Mouse (Mus musculus) limb, embryonic 14.5 days (tissue): ENCODE measurements around the gene a. TPM values are rescaled to one million over a fixed set of nuclear protein-coding genes. Genes with fewer than 3 reads are reported as not detected.

Experiments
- ATAC-seq: fragments of 200-750 bp; cut with Nextera tagmentation; 2 replicates; pipeline ENCODE4 v1.8.0; 2017; ENCODE audit warnings: low read depth, moderate number of reproducible peaks, moderate TSS enrichment; ENCODE audit not compliant: low FRiP score
- DNase-seq: peaks from one replicate; pipeline ENCODE4 v3.0.0-alpha.2; 2015; ENCODE audit warnings: low spot score
- H3K27ac ChIP-seq: fragments of 300-500 bp; sonication (generic); replicated peaks from 2 replicates; pipeline ENCODE4 v1.5.1; 2014; ENCODE audit warnings: low read depth, mild to moderate bottlenecking, low read length, moderate library complexity, mixed read lengths
- H3K27me3 ChIP-seq: fragments of 300-500 bp; sonication (generic); 2 replicates; pipeline ENCODE4 v1.6.1; 2014; ENCODE audit warnings: low read length, mixed read lengths; ENCODE audit not compliant: control insufficient read depth, insufficient read depth
- H3K36me3 ChIP-seq: fragments of 300-500 bp; sonication (generic); 2 replicates; pipeline ENCODE4 v1.6.1; 2014; ENCODE audit warnings: mild to moderate bottlenecking, low read length, moderate library complexity, mixed read lengths; ENCODE audit not compliant: control insufficient read depth, insufficient read depth
- H3K4me1 ChIP-seq: fragments of 300-500 bp; sonication (generic); 2 replicates; pipeline ENCODE4 v1.6.1; 2014; ENCODE audit warnings: antibody characterized with exemption, low read length, mixed read lengths; ENCODE audit not compliant: control insufficient read depth, insufficient read depth
- H3K4me2 ChIP-seq: fragments of 300-500 bp; sonication (generic); replicated peaks from 2 replicates; pipeline ENCODE4 v1.6.1; 2014; ENCODE audit warnings: low read depth, mild to moderate bottlenecking, low read length, moderate library complexity; ENCODE audit not compliant: severe bottlenecking
- H3K4me3 ChIP-seq: fragments of 300-500 bp; sonication (generic); replicated peaks from 2 replicates; pipeline ENCODE4 v1.5.1; 2014; ENCODE audit warnings: low read length
- H3K9ac ChIP-seq: fragments of 300-500 bp; sonication (generic); 2 replicates; pipeline ENCODE4 v1.6.1; 2014; ENCODE audit warnings: mild to moderate bottlenecking, low read depth, low read length, moderate library complexity; ENCODE audit not compliant: severe bottlenecking
- H3K9me3 ChIP-seq: fragments of 300-500 bp; sonication (generic); 2 replicates; pipeline ENCODE4 v1.6.1; 2016; ENCODE audit warnings: low read length; ENCODE audit not compliant: control insufficient read depth
- POLR2A ChIP-seq: fragments of 200-500 bp; IDR thresholded peaks from 2 replicates; pipeline ENCODE4 v1.8.0; 2012; ENCODE audit warnings: inconsistent platforms, mild to moderate bottlenecking, moderate library complexity, borderline replicate concordance; ENCODE audit not compliant: insufficient read depth, insufficient read length; ENCODE audit errors: extremely low read depth
- WGBS: fragments of 180-500 bp; shearing (Covaris S2); extraction: QIAGEN DNeasy Blood & Tissue Kit; methylation state at CpG from one replicate; pipeline ENCODE4 v1.1.7; 2014; 5-methylcytosine and 5-hydroxymethylcytosine counted together
- polyA plus RNA-seq, 2 experiments: library from polyadenylated mRNA; depleted of rRNA in 1 of 2; stranded (reverse) in 1 of 2; unstranded in 1 of 2; fragments of >200 nt; fragmentation: Nextera tagmentation in 1 of 2; extraction: Ambion mirVana in 1 of 2; gene quantifications; 2 replicates each; pipeline versions ENCODE4 v1.2.1 to v1.2.3; 2012 to 2014

a gene
- polyA plus RNA-seq, 2 experiments, result 19.9 to 54.5 TPM

- 64% methylated on average over 1 of the region's 1 CpGs for WGBS
- TF ChIP-seq POLR2A, result no peak
- ATAC-seq, result no peak
Observed at GRCm38 (mm10) chr2:154758454-154758853, 32.7 kb upstream of the a start.

GRCm38 (mm10) chr2:154763226-154763625 lies 28.0 kb upstream of the a start:
- Histone ChIP-seq H3K4me1 (0 out of 2 replicates have a peak, but pooled peaks cover 2% of the 10 kb centered on the region), H3K27ac (no peak overlapping the region), H3K4me3 (no peak overlapping the region), H3K9ac (no peak overlapping the region), H3K27me3 (no peaks in the 10 kb centered on the region), H3K4me2 (no peak overlapping the region), H3K36me3 (no peaks in the 10 kb centered on the region), H3K9me3 (no peaks in the 10 kb centered on the region)
- no peak for TF ChIP-seq POLR2A
- no peak for ATAC-seq
- DNase-seq, result no peak
- WGBS, result 63% methylated on average over 3 of the region's 3 CpGs

More at GRCm38 (mm10) chr2:154758454-154758853, 32.7 kb upstream of the a start:
- no peaks in the 10 kb centered on the region for H3K9me3 ChIP-seq
- no peak overlapping the region for H3K4me3 ChIP-seq
- no peak overlapping the region for H3K4me2 ChIP-seq
- H3K9ac ChIP-seq, result no peak overlapping the region
- H3K27me3 ChIP-seq, result no peaks in the 10 kb centered on the region
- H3K36me3 ChIP-seq, result no peaks in the 10 kb centered on the region
- no peak overlapping the region for H3K27ac ChIP-seq
- DNase-seq, result no peak
- 0 out of 2 replicates have a peak, but pooled peaks cover 3% of the 10 kb centered on the region for H3K4me1 ChIP-seq

GRCm38 (mm10) chr2:154764828-154765497 lies 26.2 kb upstream of the a start:
- H3K9me3 ChIP-seq, result no peaks in the 10 kb centered on the region
- no peak overlapping the region for H3K4me3 ChIP-seq
- no peak overlapping the region for H3K9ac ChIP-seq
- no peak for DNase-seq
- no peaks in the 10 kb centered on the region for H3K36me3 ChIP-seq
- no peak overlapping the region for H3K4me2 ChIP-seq
- H3K27me3 ChIP-seq, result no peaks in the 10 kb centered on the region
- WGBS, result 82% methylated on average over 9 of the region's 9 CpGs
- no peak for ATAC-seq
- no peak for TF ChIP-seq POLR2A
- no peak overlapping the region for H3K27ac ChIP-seq
- H3K4me1 ChIP-seq, result 0 out of 2 replicates have a peak, but pooled peaks cover 2% of the 10 kb centered on the region

- ATAC-seq, result no peak
- Histone ChIP-seq H3K4me3 (no peak overlapping the region), H3K4me2 (no peak overlapping the region), H3K9ac (no peak overlapping the region), H3K36me3 (no peaks in the 10 kb centered on the region), H3K9me3 (no peaks in the 10 kb centered on the region), H3K27me3 (no peaks in the 10 kb centered on the region), H3K4me1 (0 out of 2 replicates have a peak, but pooled peaks cover 2% of the 10 kb centered on the region), H3K27ac (no peak overlapping the region)
- DNase-seq, result no peak
- TF ChIP-seq POLR2A, result no peak
- 61% methylated on average over 8 of the region's 8 CpGs for whole genome bisulfite sequencing
Observed at GRCm38 (mm10) chr2:154765554-154766008, 25.6 kb upstream of the a start.

- Histone ChIP-seq H3K27ac (no peak overlapping the region), H3K4me1 (0 out of 2 replicates have a peak, but pooled peaks cover 2% of the 10 kb centered on the region), H3K4me2 (no peak overlapping the region), H3K36me3 (no peaks in the 10 kb centered on the region), H3K9me3 (no peaks in the 10 kb centered on the region), H3K9ac (no peak overlapping the region), H3K27me3 (no peaks in the 10 kb centered on the region), H3K4me3 (no peak overlapping the region)
- TF ChIP-seq POLR2A, result no peak
- DNase-seq, result no peak
- 90% methylated on average over 6 of the region's 6 CpGs for WGBS
- no peak for ATAC-seq
Observed at GRCm38 (mm10) chr2:154767051-154767450, 24.2 kb upstream of the a start.
